Mouse (Mus musculus): ENCODE measurements around the gene Pdzk1. TPM values are rescaled to one million over a fixed set of nuclear protein-coding genes. Genes with fewer than 3 reads are reported as not detected.

Pdzk1 gene
- polyA plus RNA-seq, 1 experiment from 2014 or later = 0.20 TPM

GRCm38 (mm10) chr3:96828308-96828864 is 698 bp upstream of the Pdzk1 start:
- Histone ChIP-seq H3K4me2 (ENCODE audit: low read length) (no peak overlapping the region), H3K36me3 (ENCODE audit: control insufficient read depth, insufficient read depth) (no peaks in the 10 kb centered on the region), H3K27ac (ENCODE audit: low read length) (no peak overlapping the region), H3K4me1 (replicated peaks; ENCODE audit: control insufficient read depth, insufficient read depth, low read length) (peaks cover 4% of the 10 kb centered on the region; the same call in 1 of the 2 replicates), H3K4me3 (replicated peaks; ENCODE audit: low read length) (no peak overlapping the region), H3K27me3 (replicated peaks; ENCODE audit: control insufficient read depth, insufficient read depth, low read length) (no peaks in the 10 kb centered on the region), H3K9ac (replicated peaks; ENCODE audit: low read depth, low read length) (peak overlapping the region; percentile 1; the same call in 1 of the 2 replicates), H3K9me3 (ENCODE audit: control insufficient read depth, low read length) (no peaks in the 10 kb centered on the region)
- ATAC-seq = 0 out of 2 replicates have a peak, but pooled peaks have one; percentile 31
- 26% methylated on average over 15 of the region's 15 CpGs for WGBS

GRCm38 (mm10) chr3:96829856-96830255 is 772 bp downstream of the Pdzk1 start:
- Histone ChIP-seq H3K4me2 (ENCODE audit: low read length) (no peak overlapping the region), H3K9ac (replicated peaks; ENCODE audit: low read depth, low read length) (no peak overlapping the region), H3K27ac (ENCODE audit: low read length) (no peak overlapping the region), H3K4me3 (replicated peaks; ENCODE audit: low read length) (no peak overlapping the region), H3K4me1 (replicated peaks; ENCODE audit: control insufficient read depth, insufficient read depth, low read length) (peaks cover 4% of the 10 kb centered on the region; the same call in 1 of the 2 replicates), H3K36me3 (ENCODE audit: control insufficient read depth, insufficient read depth) (no peaks in the 10 kb centered on the region), H3K9me3 (ENCODE audit: control insufficient read depth, low read length) (no peaks in the 10 kb centered on the region), H3K27me3 (replicated peaks; ENCODE audit: control insufficient read depth, insufficient read depth, low read length) (no peaks in the 10 kb centered on the region)
- ATAC-seq = no peak
- 82% methylated on average over 10 of the region's 10 CpGs for WGBS

- Histone ChIP-seq H3K4me3 (replicated peaks; ENCODE audit: low read length) (no peak overlapping the region), H3K4me1 (replicated peaks; ENCODE audit: control insufficient read depth, insufficient read depth, low read length) (peaks cover 4% of the 10 kb centered on the region; the same call in 1 of the 2 replicates), H3K4me2 (ENCODE audit: low read length) (no peak overlapping the region), H3K36me3 (ENCODE audit: control insufficient read depth, insufficient read depth) (no peaks in the 10 kb centered on the region), H3K9me3 (ENCODE audit: control insufficient read depth, low read length) (no peaks in the 10 kb centered on the region), H3K27ac (ENCODE audit: low read length) (no peak overlapping the region), H3K27me3 (replicated peaks; ENCODE audit: control insufficient read depth, insufficient read depth, low read length) (no peaks in the 10 kb centered on the region), H3K9ac (replicated peaks; ENCODE audit: low read depth, low read length) (no peak overlapping the region)
- WGBS = 40% methylated on average over 5 of the region's 5 CpGs
- ATAC-seq = no peak
These were observed 3.8 kb downstream of the Pdzk1 start for GRCm38 (mm10) chr3:96832930-96833329.

GRCm38 (mm10) chr3:96834587-96835348 is 5.7 kb downstream of the Pdzk1 start:
- no peaks in the 10 kb centered on the region for H3K27me3 ChIP-seq (replicated peaks; ENCODE audit: control insufficient read depth, insufficient read depth, low read length)
- no peak for ATAC-seq
- no peaks in the 10 kb centered on the region for H3K9me3 ChIP-seq (ENCODE audit: control insufficient read depth, low read length)
- WGBS = 85% methylated on average over 7 of the region's 7 CpGs
- no peak overlapping the region for H3K27ac ChIP-seq (ENCODE audit: low read length)
- H3K4me2 ChIP-seq (ENCODE audit: low read length) = no peak overlapping the region
- no peaks in the 10 kb centered on the region for H3K4me1 ChIP-seq (replicated peaks; ENCODE audit: control insufficient read depth, insufficient read depth, low read length)
- no peaks in the 10 kb centered on the region for H3K36me3 ChIP-seq (ENCODE audit: control insufficient read depth, insufficient read depth)
- no peak overlapping the region for H3K4me3 ChIP-seq (replicated peaks; ENCODE audit: low read length)
- no peak overlapping the region for H3K9ac ChIP-seq (replicated peaks; ENCODE audit: low read depth, low read length)

- H3K9me3 ChIP-seq (ENCODE audit: control insufficient read depth, low read length) = no peaks in the 10 kb centered on the region
- no peaks in the 10 kb centered on the region for H3K27me3 ChIP-seq (replicated peaks; ENCODE audit: control insufficient read depth, insufficient read depth, low read length)
- no peak overlapping the region for H3K9ac ChIP-seq (replicated peaks; ENCODE audit: low read depth, low read length)
- no peaks in the 10 kb centered on the region for H3K4me1 ChIP-seq (replicated peaks; ENCODE audit: control insufficient read depth, insufficient read depth, low read length)
- WGBS = 60% methylated on average over 2 of the region's 2 CpGs
- no peak overlapping the region for H3K4me3 ChIP-seq (replicated peaks; ENCODE audit: low read length)
- no peak overlapping the region for H3K4me2 ChIP-seq (ENCODE audit: low read length)
- no peak for ATAC-seq
- H3K27ac ChIP-seq (ENCODE audit: low read length) = no peak overlapping the region
- H3K36me3 ChIP-seq (ENCODE audit: control insufficient read depth, insufficient read depth) = no peaks in the 10 kb centered on the region
These were observed 7.3 kb downstream of the Pdzk1 start for GRCm38 (mm10) chr3:96836414-96836813.

GRCm38 (mm10) chr3:96838996-96839645 is 10.0 kb downstream of the Pdzk1 start:
- Histone ChIP-seq H3K27ac (ENCODE audit: low read length) (no peak overlapping the region), H3K9me3 (ENCODE audit: control insufficient read depth, low read length) (no peaks in the 10 kb centered on the region), H3K27me3 (replicated peaks; ENCODE audit: control insufficient read depth, insufficient read depth, low read length) (no peaks in the 10 kb centered on the region), H3K4me2 (ENCODE audit: low read length) (no peak overlapping the region), H3K9ac (replicated peaks; ENCODE audit: low read depth, low read length) (no peak overlapping the region), H3K36me3 (ENCODE audit: control insufficient read depth, insufficient read depth) (no peaks in the 10 kb centered on the region), H3K4me1 (replicated peaks; ENCODE audit: control insufficient read depth, insufficient read depth, low read length) (no peaks in the 10 kb centered on the region), H3K4me3 (replicated peaks; ENCODE audit: low read length) (no peak overlapping the region)
- WGBS = 86% methylated on average over 7 of the region's 7 CpGs
- no peak for ATAC-seq

GRCm38 (mm10) chr3:96845191-96845590 is 16.1 kb downstream of the Pdzk1 start:
- H3K27ac ChIP-seq (ENCODE audit: low read length) = no peak overlapping the region

GRCm38 (mm10) chr3:96845806-96846205 is 16.7 kb downstream of the Pdzk1 start:
- H3K4me1 ChIP-seq (replicated peaks; ENCODE audit: control insufficient read depth, insufficient read depth, low read length) = no peaks in the 10 kb centered on the region
- no peak overlapping the region for H3K9ac ChIP-seq (replicated peaks; ENCODE audit: low read depth, low read length)
- H3K36me3 ChIP-seq (ENCODE audit: control insufficient read depth, insufficient read depth) = no peaks in the 10 kb centered on the region
- no peak overlapping the region for H3K4me3 ChIP-seq (replicated peaks; ENCODE audit: low read length)
- no peak overlapping the region for H3K4me2 ChIP-seq (ENCODE audit: low read length)
- no peaks in the 10 kb centered on the region for H3K27me3 ChIP-seq (replicated peaks; ENCODE audit: control insufficient read depth, insufficient read depth, low read length)
- no peak for ATAC-seq
- whole genome bisulfite sequencing = 88% methylated on average over 9 of the region's 9 CpGs
- no peak overlapping the region for H3K27ac ChIP-seq (ENCODE audit: low read length)
- H3K9me3 ChIP-seq (ENCODE audit: control insufficient read depth, low read length) = no peaks in the 10 kb centered on the region

More at GRCm38 (mm10) chr3:96845191-96845590, 16.1 kb downstream of the Pdzk1 start:
- no peaks in the 10 kb centered on the region for H3K9me3 ChIP-seq (ENCODE audit: control insufficient read depth, low read length)
- WGBS = 93% methylated on average over 6 of the region's 6 CpGs
- H3K4me3 ChIP-seq (replicated peaks; ENCODE audit: low read length) = no peak overlapping the region
- no peaks in the 10 kb centered on the region for H3K36me3 ChIP-seq (ENCODE audit: control insufficient read depth, insufficient read depth)
- H3K4me1 ChIP-seq (replicated peaks; ENCODE audit: control insufficient read depth, insufficient read depth, low read length) = no peaks in the 10 kb centered on the region
- no peak for ATAC-seq
- H3K27me3 ChIP-seq (replicated peaks; ENCODE audit: control insufficient read depth, insufficient read depth, low read length) = no peaks in the 10 kb centered on the region
- no peak overlapping the region for H3K9ac ChIP-seq (replicated peaks; ENCODE audit: low read depth, low read length)
- no peak overlapping the region for H3K4me2 ChIP-seq (ENCODE audit: low read length)

GRCm38 (mm10) chr3:96846985-96847384 is 17.9 kb downstream of the Pdzk1 start:
- Histone ChIP-seq H3K36me3 (ENCODE audit: control insufficient read depth, insufficient read depth) (no peaks in the 10 kb centered on the region), H3K27me3 (replicated peaks; ENCODE audit: control insufficient read depth, insufficient read depth, low read length) (no peaks in the 10 kb centered on the region), H3K4me2 (ENCODE audit: low read length) (no peak overlapping the region), H3K9me3 (ENCODE audit: control insufficient read depth, low read length) (no peaks in the 10 kb centered on the region), H3K9ac (replicated peaks; ENCODE audit: low read depth, low read length) (no peak overlapping the region), H3K27ac (ENCODE audit: low read length) (no peak overlapping the region), H3K4me1 (replicated peaks; ENCODE audit: control insufficient read depth, insufficient read depth, low read length) (no peaks in the 10 kb centered on the region), H3K4me3 (replicated peaks; ENCODE audit: low read length) (no peak overlapping the region)
- ATAC-seq = no peak
- WGBS = 88% methylated on average over 12 of the region's 12 CpGs

Data from forebrain, embryonic 16.5 days (tissue).